Mouse (Mus musculus) T-helper 1 cell (primary cell): ENCODE results near the gene 9430015G10Rik.

Source experiments
- in situ Hi-C: fragments of 300-600 bp; cut with MboI, MseI; formaldehyde crosslinking; loops from one replicate; pipeline ENCODE4 v1.15.1; 2025; ENCODE audit warnings: high pct_unique_total_duplicates

9430015G10Rik gene

GRCm38 (mm10) chr4:156168611-156169010 is 58.8 kb downstream of the 9430015G10Rik start:
- in situ Hi-C loops: no loop called here

- in situ Hi-C loops: no loop called here
Observed at GRCm38 (mm10) chr4:156169129-156169528, 59.3 kb downstream of the 9430015G10Rik start.

- in situ Hi-C loops: loop anchor here (5.0 kb wide), 1 partner anchor 730 kb away; no protein-coding TSS in a partner anchor
Observed at GRCm38 (mm10) chr4:156171828-156172227, 62.0 kb downstream of the 9430015G10Rik start.
